Mouse (Mus musculus): Measurements from ENCODE around the gene Gpc5. TPM values are rescaled to one million over a fixed set of nuclear protein-coding genes. Genes with fewer than 3 reads are reported as not detected.

Gpc5 gene
- polyA plus RNA-seq, 1 experiment: not detected

DNA sequence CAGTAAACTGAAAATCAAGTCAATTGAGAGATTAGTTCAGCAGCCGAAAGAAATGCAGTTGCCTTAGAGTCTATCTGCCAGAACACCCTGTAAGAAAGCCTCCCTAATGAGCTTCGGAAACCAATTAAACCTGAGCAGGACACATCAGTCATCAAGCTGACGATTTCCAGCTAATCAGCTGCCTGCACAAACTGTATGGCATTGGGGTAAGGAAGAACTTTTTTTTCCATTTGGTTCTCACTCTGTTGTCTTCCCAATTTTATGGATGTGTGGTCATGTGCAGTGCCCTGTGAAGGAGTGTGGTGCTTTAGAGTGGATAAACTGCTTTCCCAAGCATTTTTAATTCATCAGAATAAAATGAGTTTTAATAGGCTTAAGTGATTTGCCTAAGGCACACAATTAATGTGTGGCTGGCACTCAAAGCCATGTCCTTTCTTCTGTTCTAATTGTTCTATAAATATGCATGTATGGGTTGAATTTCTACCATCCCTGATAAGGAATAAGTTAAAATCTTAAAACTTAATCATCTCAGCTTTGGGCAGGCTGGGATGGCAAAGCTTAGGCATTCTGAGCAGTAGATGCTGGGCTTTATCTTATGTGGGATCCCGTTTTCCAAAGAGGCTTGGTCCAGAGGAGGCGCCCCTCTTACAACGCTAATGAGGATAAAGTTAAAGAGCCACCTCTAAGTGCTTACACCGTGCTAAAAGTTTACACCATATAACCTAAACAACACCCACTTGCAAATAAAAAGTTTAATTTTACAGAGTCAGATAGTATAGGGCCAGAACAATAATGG is 687.6 kb downstream of the Gpc5 start:
- TF ChIP-seq CTCF (IDR thresholded peaks at IDR 0.05; ENCODE audit: insufficient read depth, low read depth, low read length): no peak
- no peak for TF ChIP-seq POLR2A (IDR thresholded peaks at IDR 0.05; ENCODE audit: insufficient read depth, low read depth, low read length)
- H3K27ac ChIP-seq (ENCODE audit: insufficient read depth, low read depth, low read length): no peak overlapping the region
- H3K4me3 ChIP-seq (ENCODE audit: insufficient read depth, low read depth, low read length): no peak overlapping the region
- 41% methylated on average over 7 of the region's 7 CpGs for WGBS
- H3K4me1 ChIP-seq (ENCODE audit: control insufficient read depth, insufficient read depth, low read length): no peaks in the 10 kb centered on the region

- Histone ChIP-seq H3K4me3 (ENCODE audit: insufficient read depth, low read depth, low read length) (no peak overlapping the region), H3K4me1 (ENCODE audit: control insufficient read depth, insufficient read depth, low read length) (no peaks in the 10 kb centered on the region), H3K27ac (ENCODE audit: insufficient read depth, low read depth, low read length) (no peak overlapping the region)
- WGBS: 35% methylated on average over 2 of the region's 2 CpGs
- TF ChIP-seq CTCF (IDR thresholded peaks at IDR 0.05; ENCODE audit: insufficient read depth, low read depth, low read length) (no peak), POLR2A (IDR thresholded peaks at IDR 0.05; ENCODE audit: insufficient read depth, low read depth, low read length) (no peak)
Observed at GRCm38 (mm10) chr14:115804751-115805150, 712.7 kb downstream of the Gpc5 start.

- WGBS: 41% methylated on average over 1 of the region's 1 CpGs
- TF ChIP-seq CTCF (IDR thresholded peaks at IDR 0.05; ENCODE audit: insufficient read depth, low read depth, low read length) (no peak), POLR2A (IDR thresholded peaks at IDR 0.05; ENCODE audit: insufficient read depth, low read depth, low read length) (no peak)
- Histone ChIP-seq H3K4me3 (ENCODE audit: insufficient read depth, low read depth, low read length) (no peak overlapping the region), H3K4me1 (ENCODE audit: control insufficient read depth, insufficient read depth, low read length) (no peaks in the 10 kb centered on the region), H3K27ac (ENCODE audit: insufficient read depth, low read depth, low read length) (no peak overlapping the region)
Observed at GRCm38 (mm10) chr14:115819021-115819420, 727.0 kb downstream of the Gpc5 start.

DNA sequence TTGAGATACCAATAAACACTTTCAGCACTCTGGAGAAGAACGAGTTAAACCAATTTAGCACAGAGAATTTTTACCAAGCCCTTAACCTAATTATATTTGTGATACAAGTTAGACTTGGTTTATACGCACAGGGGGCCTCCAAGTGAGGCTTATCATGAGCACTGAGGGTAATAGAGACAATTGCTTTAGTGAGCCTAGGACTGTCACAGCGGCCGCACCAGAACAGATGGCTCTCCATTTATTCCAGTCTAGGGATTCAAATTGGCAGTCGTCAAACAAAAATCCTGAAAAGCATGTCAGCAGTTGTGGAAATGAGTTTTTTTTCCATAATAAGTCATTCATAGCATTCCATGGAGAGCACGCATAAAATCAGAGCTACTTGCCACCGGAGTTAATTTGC is 729.6 kb downstream of the Gpc5 start:
- WGBS: 76% methylated on average over 7 of the region's 7 CpGs
- TF ChIP-seq POLR2A (IDR thresholded peaks at IDR 0.05; ENCODE audit: insufficient read depth, low read depth, low read length): no peak
- TF ChIP-seq CTCF (IDR thresholded peaks at IDR 0.05; ENCODE audit: insufficient read depth, low read depth, low read length): no peak

DNA sequence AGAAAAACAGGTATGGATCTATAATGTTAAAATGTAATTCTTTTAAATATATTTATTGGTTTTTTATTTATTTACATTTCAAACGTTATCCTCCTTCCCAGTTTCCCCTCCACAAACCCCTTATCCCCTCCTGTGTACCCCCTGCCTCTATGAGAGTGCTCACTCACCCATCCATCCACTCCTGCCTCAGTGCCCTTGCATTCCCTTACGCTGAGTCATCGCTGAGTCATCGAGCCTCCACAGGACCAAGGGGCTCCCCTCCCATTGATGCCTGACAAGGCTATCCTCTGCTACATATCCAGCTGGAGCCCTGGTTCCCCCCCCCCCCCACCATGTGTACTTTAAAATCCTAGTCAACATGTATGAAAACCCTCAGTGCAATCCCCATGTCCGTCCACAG is 738.5 kb downstream of the Gpc5 start:
- TF ChIP-seq POLR2A (IDR thresholded peaks at IDR 0.05; ENCODE audit: insufficient read depth, low read depth, low read length): no peak
- no peak for TF ChIP-seq CTCF (IDR thresholded peaks at IDR 0.05; ENCODE audit: insufficient read depth, low read depth, low read length)
- 67% methylated on average over 5 of the region's 5 CpGs for WGBS

More for the DNA sequence above, 729.6 kb downstream of the Gpc5 start:
- Histone ChIP-seq H3K4me3 (ENCODE audit: insufficient read depth, low read depth, low read length) (no peak overlapping the region), H3K27ac (ENCODE audit: insufficient read depth, low read depth, low read length) (no peak overlapping the region), H3K4me1 (ENCODE audit: control insufficient read depth, insufficient read depth, low read length) (no peaks in the 10 kb centered on the region)

GRCm38 (mm10) chr14:115831219-115831755 is 739.3 kb downstream of the Gpc5 start:
- no peak overlapping the region for H3K27ac ChIP-seq (ENCODE audit: insufficient read depth, low read depth, low read length)
- WGBS: 0% methylated on average over 7 of the region's 7 CpGs
- H3K4me3 ChIP-seq (ENCODE audit: insufficient read depth, low read depth, low read length): no peak overlapping the region
- TF ChIP-seq CTCF (IDR thresholded peaks at IDR 0.05; ENCODE audit: insufficient read depth, low read depth, low read length) (no peak), POLR2A (IDR thresholded peaks at IDR 0.05; ENCODE audit: insufficient read depth, low read depth, low read length) (no peak)
- no peaks in the 10 kb centered on the region for H3K4me1 ChIP-seq (ENCODE audit: control insufficient read depth, insufficient read depth, low read length)

More for the DNA sequence above, 738.5 kb downstream of the Gpc5 start:
- Histone ChIP-seq H3K4me3 (ENCODE audit: insufficient read depth, low read depth, low read length) (no peak overlapping the region), H3K27ac (ENCODE audit: insufficient read depth, low read depth, low read length) (no peak overlapping the region), H3K4me1 (ENCODE audit: control insufficient read depth, insufficient read depth, low read length) (no peaks in the 10 kb centered on the region)

GRCm38 (mm10) chr14:115831854-115832625 is 740.0 kb downstream of the Gpc5 start:
- WGBS: 70% methylated on average over 10 of the region's 10 CpGs
- no peak overlapping the region for H3K27ac ChIP-seq (ENCODE audit: insufficient read depth, low read depth, low read length)
- no peak overlapping the region for H3K4me3 ChIP-seq (ENCODE audit: insufficient read depth, low read depth, low read length)
- H3K4me1 ChIP-seq (ENCODE audit: control insufficient read depth, insufficient read depth, low read length): no peaks in the 10 kb centered on the region
- no peak for TF ChIP-seq CTCF (IDR thresholded peaks at IDR 0.05; ENCODE audit: insufficient read depth, low read depth, low read length)

- 90% methylated on average over 2 of the region's 2 CpGs for WGBS
- no peak overlapping the region for H3K4me3 ChIP-seq (ENCODE audit: insufficient read depth, low read depth, low read length)
- no peaks in the 10 kb centered on the region for H3K4me1 ChIP-seq (ENCODE audit: control insufficient read depth, insufficient read depth, low read length)
- TF ChIP-seq POLR2A (IDR thresholded peaks at IDR 0.05; ENCODE audit: insufficient read depth, low read depth, low read length): no peak
- no peak for TF ChIP-seq CTCF (IDR thresholded peaks at IDR 0.05; ENCODE audit: insufficient read depth, low read depth, low read length)
- no peak overlapping the region for H3K27ac ChIP-seq (ENCODE audit: insufficient read depth, low read depth, low read length)
Observed at GRCm38 (mm10) chr14:115843783-115844182, 751.8 kb downstream of the Gpc5 start.

Measured in olfactory bulb, adult 2 months (tissue).